Mouse (Mus musculus) spleen, adult 2 months (tissue): ENCODE measurements at regions not wholly inside any gene's neighbourhood (a gene's known extent, or its start where the extent isn't known, plus 50 kb on each side); places are given as distances from the start of the nearest gene placed in this dataset.

Source experiments
- CTCF ChIP-seq: fragments of 200-500 bp; IDR thresholded peaks from 2 replicates; pipeline ENCODE4 v1.5.1; 2011; ENCODE audit warnings: mild to moderate bottlenecking, inconsistent platforms; ENCODE audit not compliant: insufficient read depth, insufficient read length, insufficient replicate concordance; ENCODE audit errors: extremely low read depth
- POLR2A ChIP-seq: fragments of 200-500 bp; IDR thresholded peaks from 2 replicates; pipeline ENCODE4 v1.6.1; 2011; ENCODE audit warnings: low read depth, low read length, inconsistent platforms

DNA sequence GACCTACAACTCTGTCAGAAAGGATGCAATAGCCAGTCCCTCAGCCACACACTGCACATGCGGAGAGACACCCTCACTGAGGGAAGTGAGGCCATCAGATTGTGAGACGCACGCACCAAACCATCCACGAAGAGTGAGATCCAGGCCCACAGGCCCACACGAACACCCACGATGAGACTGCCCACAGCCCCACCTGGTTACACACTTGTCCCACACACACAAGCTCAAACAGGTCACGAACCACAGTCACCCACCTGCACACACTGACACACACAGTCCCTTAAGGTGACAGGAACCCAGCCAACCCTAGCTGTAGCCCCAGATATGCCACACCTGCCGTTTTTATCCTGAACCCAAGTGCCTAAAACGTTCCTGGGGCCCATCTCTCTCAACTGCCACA, 76.8 kb downstream of the Zfp36l2 start:
- TF ChIP-seq POLR2A (no peak), CTCF (no peak)
